Mouse (Mus musculus): Measurements from ENCODE around the gene Cfl2.

Cfl2 gene

DNA sequence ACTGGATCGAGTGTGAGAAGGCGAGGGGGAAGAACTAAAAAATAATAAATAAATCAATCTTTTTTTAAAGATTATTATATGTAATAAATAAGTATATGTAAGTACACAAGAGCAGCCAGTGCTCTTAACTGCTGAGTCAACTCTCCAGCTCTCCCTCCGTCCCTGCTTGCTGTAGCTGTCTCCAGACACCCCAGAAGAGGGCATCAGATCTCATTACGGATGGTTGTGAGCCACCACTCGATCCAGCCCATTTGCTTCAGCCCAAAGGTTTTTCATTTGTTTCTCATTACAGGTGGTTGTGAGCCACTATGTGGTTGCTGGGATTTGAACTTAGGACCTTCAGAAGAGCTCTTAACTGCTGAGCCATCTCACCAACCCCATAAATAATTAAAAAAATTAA lies 32.8 kb downstream of the Cfl2 start:
- no peak for DNase-seq

DNA sequence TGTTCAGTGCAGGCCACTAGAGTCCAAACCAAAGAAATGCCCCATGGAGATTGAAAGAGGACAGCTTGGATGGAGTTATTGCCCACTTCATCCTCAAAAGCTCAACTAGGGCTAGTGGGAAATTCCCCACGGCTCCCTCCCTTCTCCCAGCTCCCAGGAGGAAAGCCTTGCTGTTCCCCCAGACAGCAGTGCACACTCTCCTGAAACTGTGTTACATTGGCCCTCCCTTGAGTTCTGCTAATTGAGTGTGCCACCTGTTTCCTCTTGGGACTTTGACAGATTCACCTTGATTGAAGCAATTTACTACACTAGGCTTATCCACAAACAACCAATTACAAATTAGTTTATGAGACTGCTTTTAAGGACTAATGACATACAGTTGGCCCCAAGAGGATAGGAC lies 34.6 kb downstream of the Cfl2 start:
- no peak for DNase-seq

DNA sequence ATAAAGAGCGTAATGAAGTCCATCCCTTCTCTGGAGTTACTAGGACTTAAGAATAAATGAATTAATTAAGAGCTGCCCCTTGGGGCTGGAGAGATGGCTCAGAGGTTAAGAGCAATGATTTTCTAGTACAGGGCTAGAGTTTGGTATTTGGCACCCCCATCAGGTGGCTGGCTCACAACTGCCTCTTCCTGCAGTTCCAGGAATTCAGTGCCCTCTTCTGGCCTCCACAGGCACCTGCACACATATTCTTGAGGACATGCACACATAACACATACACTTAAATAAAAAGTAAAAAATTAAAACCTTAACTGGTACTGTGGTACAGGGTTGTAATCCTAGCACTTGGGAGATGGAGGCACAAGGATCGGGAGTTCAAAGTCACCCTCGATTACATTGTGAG lies 37.5 kb downstream of the Cfl2 start:
- DNase-seq: peak; percentile 26

DNA sequence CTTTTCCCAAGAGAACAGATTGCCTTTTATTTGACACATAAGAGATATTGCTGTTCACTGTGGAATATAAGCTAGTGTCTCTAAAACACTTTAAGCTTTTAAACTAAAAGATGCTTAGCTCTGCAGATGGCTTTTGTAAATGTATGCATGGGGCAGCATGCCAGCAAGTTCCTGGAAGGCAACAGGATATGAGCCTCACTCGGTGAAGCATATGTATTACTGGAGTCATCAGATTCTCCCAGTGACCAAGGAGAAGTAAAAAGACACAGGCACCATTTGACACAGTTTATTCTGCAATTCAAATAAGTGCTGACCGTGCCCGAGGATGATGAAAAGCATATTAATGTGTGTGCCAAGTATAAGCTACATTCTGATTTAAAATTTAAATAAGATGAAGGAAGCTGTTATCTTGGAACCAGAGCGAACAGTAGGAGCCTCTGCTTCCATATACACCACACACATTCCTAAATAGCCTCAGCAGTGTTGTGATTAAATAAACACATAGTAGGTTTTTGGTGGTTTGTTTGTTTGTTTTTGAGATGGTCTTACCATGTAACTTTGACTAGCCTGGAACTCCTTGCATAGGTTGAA lies 39.7 kb downstream of the Cfl2 start:
- no peak for DNase-seq

DNA sequence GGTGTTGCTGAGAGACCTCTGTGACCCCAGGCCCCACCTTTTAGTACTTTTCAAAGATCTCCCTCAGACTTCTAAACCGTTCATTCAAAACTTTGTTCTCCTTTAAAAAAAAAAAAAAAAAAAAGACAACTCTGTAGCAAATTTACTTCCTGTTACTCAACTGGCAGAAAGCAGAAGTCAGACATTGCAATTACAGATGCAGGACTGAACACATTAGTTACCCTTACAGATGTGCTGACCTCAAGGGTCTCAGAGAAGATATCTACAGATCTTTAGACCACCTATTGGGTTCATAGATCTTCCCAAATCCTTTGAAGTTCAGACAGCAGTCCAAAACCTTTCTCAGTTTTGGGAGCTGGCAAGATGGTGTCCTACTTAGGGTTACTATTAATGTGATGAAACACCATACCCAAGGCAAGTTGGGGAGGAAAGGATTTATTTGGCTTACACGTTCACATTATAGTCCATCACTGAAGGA lies 42.0 kb downstream of the Cfl2 start:
- no peak for DNase-seq

DNA sequence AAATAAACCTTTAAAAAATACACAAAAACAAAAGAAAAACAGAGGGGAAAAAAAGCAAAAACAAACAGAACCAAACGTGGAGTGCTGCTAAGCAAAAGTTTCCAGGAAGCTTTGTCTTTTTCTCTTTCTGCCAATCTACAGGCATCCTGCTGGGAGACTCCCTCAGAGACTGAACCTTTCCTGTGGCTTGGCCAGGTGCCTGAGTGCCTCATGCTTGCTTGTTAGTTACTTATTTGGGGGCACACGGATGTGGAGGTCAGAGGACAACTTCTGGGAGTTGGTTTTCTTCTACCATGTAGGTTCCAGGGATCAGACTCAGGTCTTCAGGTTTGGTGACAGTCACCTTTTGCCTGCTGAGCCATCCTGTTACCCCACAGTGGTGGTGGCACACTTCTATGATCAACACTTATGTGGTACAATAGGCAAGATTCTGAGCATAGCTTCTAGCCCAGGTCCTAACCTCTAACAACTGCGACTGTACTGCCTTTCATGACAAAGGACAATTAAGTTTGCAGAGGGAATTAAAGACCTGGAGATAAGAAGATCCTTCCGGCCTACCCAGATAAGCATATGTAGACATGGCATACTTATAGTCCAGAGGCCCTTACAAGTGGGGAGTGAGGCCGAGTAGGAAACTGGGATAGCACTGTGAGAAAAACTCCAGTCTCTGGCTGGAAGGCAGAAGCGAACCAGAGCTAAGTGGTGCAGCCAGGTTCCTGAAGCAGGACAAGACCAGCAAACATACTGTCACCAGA lies 43.3 kb downstream of the Cfl2 start:
- DNase-seq: no peak

DNA sequence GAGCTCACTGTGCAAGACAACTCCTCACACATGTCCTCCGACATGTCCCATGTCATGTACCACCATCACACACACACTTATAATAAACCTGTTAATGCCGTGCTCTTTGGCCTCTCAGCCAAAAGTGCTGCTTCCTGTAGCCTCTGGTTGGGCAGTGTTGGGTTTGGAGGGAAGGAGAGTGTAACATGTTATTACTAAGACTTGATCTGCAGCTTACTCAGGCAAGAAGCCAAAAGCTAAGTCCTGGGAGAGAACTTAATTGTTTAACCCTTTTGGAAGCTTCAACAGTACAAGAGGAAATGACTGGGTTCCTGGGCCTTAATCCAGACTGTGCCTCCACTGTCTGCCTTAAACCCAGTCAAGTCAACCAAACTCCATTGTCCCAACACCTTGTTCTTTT lies 52.5 kb downstream of the Cfl2 start:
- no peak for DNase-seq
